Mouse (Mus musculus) gastrocnemius, postnatal 25 days (tissue): Measurements from ENCODE around the gene Eif2b3. TPM values are rescaled to one million over a fixed set of nuclear protein-coding genes. Genes with fewer than 3 reads are reported as not detected.
A peak's percentile ranks its signal among the peaks of the same experiment; 100 is the strongest.

Source experiments
- DNase-seq: peaks from one replicate; pipeline ENCODE4 v3.0.0; 2022
- total RNA-seq, 2 experiments: library from RNA; stranded (reverse); gene quantifications; 1 replicate in 1 of 2; 2 replicates in 1 of 2; pipeline ENCODE4 v1.2.3; 2021

The Eif2b3 gene
- total RNA-seq, 2 experiments from 2014 or later, result 17.6 to 18.4 TPM

DNA sequence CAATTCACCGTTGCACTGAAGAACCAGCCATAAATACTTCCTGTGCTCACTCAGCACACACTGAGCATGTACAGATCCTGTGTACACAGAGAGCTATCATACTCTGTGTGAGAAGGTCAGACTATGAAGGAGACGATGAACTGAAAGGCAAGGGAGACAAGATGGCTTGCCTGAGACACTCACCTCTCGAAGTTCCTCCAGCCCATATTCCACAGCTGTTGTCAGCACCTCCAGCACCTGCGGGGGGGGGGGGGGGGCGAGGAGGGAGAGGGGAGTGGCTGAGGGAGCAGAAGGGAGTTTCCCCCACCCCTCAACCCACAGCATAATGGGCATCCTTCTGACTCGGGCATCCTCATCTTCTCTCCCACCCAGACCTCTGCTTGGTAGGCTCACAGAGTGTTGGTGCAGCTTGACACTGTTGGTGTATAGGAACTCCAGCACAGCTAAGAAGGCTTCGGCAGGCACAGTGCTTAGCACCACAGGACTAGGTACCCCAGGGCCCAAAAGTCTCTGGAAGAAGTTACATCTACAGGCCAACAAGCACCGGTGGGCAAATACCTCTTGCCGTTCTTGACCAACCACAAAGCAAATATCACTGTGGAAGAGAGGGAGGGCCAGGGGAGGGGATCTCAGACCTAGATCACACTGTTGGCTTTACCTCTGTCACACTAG, 104.5 kb downstream of the Eif2b3 start:
- no peak for DNase-seq

DNA sequence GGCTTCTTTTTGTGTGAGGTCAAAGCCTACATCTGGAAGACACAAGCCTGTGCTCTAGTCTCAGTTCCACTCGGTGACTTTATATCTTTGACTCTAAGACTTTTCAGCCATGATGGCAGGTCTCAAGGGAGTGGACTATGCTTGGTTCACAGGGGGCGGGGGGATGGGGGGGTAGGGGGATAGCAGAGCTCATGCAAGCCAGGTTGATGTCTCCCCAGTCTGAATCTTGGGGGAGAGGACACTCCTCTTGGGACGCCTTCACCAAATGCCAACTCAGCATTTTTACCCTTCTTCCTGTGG, 105.0 kb downstream of the Eif2b3 start:
- no peak for DNase-seq

DNA sequence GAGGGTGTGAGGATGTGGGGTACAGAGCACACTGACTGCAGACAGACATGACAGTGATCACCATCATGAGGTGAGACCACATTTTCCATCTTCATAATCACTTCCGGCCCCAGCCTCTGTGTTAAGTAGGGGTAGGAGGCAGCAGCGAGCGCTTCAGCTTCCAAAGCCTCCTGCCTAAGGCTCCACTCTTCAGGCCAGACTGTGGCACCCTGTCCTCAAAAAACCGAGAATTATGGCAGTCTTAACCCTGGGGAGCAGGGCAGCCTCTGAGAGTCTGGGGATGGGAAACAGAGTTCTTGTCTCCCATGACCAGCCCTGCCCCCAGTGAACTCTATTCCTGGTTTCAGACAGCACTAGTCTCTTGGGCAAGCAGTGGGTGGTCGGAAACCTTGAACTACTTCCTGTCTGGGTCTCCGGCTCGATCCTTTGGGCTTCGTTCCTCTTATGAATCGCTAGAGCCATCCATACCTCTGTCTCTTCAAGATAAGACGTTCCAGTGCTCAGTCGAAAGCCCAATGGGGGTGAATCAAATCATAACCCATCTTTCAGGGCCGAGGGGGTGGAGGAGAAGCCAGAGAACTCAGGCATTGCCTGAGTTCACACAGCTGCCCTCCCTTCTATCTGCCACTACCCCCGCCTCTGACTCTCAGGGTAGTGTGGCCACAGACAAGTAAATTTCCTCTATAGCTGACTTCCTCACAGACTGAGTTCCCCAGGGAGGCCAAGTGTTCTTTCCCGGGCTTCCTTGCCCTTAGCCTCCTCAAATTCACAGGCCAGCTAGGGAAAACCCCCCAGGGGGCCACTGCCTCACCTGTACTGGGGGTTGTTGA, 105.5 kb downstream of the Eif2b3 start:
- peak; percentile 34 for DNase-seq

DNA sequence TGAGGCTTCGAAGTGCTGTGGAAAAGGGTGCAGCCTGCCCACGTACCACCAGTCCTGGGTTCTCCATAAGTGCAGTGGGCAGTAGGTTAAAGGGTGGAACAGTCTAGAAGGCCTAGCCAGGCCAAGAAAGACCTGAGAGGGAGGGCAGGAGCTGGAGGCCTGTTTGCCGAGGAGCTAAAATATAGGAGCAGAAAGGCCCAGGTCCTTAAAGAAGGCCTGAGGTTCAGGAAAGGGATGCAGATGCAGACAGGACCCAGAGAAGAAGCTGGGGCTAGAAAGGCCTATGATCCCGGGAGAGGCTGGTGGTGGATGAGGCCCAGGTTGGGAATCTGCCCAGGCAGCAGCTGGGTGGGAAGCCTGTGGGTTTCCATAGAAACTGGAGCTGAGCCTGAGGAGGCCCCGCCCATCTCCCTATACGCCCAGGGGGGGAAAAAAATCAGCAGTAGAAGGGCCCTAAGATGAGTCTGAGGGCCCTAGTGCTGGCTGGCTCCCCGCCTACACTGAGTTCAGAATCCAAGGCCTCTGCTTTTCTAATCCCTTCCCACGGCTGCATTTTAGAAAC, 106.2 kb downstream of the Eif2b3 start, which contains the start of gene Btbd19:
Gene Btbd19 (minus strand): TSS at position 378 of the 562 bp plus-strand sequence.
- DNase-seq, result peak; percentile 79

DNA sequence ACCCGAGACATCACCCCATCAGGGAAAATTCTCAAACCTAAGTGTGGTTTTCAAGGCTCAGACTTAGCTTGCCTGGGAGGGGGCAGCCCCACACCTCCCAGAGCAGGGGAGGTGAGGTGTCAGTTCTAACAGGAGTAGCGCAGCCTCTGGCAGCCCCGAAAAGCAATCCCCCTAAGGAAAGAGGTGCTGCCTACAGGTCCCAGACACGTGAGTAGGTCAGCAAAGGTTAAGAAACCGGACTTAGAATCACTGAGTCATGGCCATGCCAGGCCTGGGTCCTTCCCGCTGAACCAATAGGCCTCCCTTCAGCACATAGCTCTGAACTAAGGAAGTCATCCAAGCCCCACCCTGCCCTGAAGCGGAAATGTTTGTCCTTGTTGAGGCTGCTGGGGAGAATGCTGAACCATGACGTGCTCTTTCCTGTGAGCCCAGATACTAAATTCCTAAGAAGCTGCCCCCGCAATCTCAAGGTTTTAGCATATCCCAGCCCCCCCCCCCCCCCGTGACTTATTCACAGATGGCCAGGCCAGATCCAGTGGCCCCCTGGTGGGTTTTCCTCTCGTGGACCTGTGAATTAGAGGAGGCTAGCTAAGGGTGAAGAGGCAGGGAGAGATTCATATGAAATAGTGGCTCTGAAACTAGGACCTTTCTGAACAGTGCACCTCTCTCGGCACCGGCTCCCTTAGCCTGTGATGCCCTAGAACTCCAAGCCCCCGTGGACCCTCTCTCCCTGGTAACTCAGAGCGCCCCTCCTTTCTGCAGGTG, 106.9 kb downstream of the Eif2b3 start:
- peak; percentile 86 for DNase-seq

DNA sequence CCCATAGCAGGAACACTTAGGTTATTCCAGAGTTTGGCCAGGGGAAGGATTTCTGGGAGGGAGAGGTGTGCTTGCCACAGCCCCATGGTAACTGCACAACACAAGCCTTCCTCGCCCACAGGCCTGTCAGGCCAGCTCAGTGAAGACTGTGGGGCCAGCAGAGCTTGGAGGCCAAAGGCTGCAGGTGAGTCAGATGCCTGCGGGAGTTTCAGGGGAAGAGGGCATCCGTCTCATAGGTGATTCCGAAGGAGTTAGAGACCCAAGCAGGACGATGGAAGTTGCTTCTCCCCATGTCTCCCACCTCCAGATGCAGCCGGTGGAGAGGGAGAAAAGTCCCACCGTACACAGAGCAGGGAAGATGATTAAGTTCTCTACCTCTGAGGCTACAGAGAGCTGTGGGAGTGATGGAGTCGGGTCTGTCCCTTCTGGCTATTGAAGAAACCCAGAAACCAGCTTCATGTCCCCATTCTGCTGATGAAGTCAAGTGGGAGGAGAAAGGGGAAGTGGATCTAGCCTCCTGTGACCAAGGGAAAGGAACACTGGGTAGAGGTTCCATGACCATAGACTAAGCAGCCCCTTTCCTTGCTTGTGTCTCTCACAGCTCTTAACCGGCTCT, 107.6 kb downstream of the Eif2b3 start, which contains the start of gene Tctex1d4:
Gene Tctex1d4 (plus strand): TSS at position 120 of the 616 bp plus-strand sequence.
- no peak for DNase-seq

DNA sequence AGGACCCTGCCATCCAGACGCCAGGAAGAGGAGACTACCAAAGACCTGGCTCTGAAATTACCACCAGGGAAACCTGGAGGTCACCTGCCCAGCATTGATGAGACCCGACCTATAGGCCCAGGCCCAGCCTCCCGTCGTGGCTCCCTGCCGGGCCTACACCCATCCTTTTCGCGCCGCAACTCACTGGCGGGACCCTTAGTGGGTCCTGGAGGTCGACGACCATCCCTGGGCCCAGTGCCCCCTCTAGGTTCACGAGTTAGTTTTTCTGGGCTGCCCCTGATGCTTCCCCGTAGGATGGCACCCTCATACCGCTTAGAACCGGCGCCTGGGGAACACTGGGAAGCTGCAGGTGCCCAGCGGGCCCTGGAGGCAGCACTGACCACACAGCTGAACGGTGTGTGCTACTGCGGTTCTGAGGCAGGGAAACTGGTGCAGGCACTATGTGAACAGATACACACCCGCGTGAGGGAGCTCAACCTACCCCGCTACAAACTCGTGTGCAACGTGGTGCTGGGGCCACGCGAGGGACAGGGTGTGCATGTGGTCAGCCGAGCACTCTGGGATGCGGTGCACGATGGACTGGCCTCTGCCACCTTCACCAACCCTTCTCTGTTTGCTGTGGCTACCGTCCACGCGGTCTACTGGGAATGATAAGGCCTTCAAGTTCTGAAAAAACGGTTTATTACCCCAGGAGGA, 108.9 kb downstream of the Eif2b3 start:
- no peak for DNase-seq

DNA sequence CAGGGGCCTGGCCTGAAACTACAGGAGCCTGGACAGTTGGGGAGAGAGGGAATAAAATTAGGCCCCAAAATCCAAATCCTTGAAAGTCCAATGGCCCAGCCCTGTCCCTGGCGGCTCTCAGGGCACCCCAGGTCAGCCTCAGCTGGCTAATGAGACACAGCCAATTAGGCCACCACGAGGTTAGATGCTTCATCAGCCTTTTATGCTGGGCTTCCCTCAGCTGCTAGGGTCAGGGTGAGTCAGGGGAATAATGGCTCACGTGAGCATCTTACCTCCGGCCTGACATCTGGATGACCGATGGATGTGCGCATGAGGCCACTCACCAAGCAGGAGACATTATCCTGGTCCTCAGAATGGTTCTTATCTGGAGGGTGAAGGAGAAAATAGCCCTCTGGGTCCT, 111.6 kb downstream of the Eif2b3 start:
- no peak for DNase-seq

DNA sequence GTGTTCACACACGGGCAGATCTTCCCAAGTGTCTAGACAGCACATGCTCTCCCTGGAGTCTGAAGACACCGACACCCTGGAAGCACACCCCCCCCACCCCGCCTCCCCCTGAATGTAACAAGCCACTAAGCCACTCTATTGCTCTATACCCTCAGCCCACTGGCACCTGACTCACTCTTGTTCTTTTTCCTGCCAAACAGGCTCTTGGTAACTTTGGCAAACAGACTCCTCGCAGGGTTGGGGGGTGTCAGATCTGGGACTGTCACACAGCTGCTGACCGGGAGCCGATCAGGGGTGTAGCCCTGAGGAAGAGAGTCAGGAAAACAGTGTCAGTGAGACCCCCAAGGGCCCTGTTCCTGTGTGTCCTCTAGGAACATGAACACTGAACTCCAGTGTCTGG, 112.0 kb downstream of the Eif2b3 start:
- no peak for DNase-seq

DNA sequence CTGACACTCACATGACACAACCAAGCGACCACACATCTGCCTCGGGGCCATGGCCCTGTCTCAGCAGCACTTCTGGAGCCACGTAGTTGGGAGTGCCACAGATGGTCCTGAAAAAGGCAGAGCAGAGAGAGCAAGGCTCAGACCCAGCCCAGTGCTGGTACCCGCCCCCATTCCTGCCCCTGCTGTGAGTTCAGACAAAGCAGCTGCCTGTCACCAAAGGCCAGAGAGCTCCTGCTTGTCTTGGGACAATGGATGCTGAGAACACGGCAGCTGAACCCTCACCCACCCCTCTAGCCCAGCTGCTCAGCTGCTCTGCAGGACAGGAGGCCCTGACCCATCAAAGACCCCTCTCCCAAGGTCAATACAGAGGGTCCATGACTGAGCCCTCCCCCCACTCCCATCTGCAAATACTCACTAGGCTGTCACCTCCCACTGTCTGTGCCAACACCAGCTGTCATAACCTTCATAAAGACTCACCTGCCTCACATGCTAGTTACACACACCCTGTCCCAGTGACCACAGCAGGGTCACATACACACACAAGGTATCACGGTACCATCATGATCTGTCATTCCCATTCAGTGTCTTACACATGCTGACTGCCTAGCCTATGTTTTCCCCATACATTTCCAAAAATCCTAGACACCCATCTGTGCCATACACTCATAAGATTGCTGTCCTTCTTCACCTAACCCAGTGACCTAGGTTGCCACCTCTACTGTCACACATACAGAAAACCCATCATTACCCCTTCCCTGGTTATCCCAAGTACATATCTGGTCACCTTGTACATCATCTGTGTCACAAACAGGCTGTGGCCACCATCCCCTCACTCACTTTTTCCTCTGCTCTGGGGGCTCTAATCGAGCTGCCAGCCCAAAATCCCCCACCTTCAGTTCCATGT, 112.9 kb downstream of the Eif2b3 start:
- no peak for DNase-seq

DNA sequence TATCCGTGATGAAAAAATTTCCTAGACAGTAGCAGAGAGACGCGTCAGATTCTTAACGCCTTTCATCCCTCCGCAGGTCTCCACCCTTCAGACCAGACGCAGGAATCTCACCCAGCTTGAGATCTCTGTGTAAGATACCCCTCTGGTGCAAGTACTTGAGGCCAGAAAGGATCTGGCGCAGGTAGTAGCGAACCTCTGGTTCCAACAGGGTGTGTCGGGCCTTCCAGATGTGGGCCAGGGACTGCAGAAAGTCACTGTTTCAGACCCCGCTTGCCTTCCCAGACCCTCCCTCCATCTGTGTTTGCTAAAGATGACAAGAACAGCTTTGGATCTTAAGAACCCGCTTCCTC, 113.6 kb downstream of the Eif2b3 start:
- no peak for DNase-seq

DNA sequence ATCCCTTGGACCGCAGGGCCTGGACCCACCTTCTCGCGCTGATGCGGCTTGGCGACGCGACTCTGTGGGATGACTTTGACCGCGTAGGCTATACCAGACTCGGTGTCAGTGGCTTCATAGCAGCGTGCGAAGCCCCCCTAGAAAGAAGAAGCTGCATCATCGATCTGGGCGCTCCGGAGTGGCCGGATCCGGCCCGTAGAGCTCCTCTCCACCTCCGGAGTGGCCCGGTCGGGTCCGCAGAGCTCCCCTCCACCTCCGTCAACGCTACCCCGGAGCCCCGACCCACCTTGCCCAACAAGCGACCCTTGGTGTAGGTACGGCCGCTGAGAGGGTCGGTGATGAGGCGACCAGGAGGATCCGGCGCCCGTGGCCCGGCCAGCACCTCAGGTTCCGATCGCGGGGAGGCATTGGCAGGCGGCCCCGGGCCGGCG, 114.2 kb downstream of the Eif2b3 start:
- DNase-seq, result no peak

DNA sequence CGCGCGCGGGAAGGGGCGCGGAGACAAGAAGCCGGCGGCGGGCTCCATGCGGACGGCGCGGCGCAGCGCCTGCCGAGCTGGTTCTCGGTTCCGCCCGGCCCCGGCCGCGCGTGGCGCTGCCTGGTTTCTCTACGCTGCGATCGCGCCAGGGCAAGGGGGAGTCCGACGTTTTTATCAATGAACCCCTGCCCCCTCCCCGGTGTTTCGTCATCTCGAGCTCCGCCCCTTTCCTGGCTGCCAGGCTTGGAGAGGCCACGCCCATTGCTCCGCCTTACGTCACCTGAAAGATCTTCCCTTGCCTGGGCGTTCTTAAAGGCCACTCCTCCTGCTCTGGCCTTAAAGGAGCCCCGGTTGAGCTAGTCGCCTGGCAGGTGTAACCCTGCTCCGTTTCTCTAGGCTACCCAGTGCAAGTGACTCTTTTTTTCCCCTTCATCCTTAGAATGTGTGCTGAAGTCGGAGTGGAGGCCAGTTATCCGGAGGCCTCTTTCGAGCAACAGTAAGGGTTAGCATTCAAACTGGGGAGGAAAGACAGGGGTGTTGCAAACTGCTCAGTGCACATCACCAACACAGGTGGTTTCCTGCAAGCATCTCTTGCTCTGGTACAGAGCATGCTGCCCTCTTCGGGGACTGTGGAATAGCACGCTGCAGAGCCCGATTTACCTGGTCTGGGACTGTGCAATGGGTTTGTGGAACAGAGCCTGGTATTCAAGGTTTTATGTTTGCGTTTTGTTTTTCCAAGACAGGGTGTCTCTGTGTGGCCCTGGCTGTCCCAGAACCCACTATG, 114.8 kb downstream of the Eif2b3 start, which contains the start of gene Plk3:
Gene Plk3 (minus strand): TSS at position 147 of the 784 bp plus-strand sequence.
- peak; percentile 91 for DNase-seq

DNA sequence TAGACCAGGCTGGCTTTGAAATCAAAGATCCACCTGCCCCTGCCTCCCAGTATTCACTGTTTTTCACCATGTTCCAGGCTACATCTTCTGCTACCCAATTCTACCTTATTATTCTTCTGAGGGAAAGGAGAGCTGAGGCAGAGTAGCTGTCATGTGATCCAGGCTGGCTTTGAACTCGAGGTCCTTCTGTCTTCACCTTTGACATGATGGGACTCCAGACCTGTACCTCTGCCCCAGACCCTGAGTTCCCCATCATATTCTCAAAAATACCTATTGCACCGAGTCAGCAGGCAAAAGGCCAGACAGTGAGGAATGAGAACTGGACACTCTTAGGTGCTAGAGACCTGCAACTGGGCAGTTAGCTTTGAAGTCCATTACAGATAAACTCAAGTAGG, 115.4 kb downstream of the Eif2b3 start:
- DNase-seq, result no peak

DNA sequence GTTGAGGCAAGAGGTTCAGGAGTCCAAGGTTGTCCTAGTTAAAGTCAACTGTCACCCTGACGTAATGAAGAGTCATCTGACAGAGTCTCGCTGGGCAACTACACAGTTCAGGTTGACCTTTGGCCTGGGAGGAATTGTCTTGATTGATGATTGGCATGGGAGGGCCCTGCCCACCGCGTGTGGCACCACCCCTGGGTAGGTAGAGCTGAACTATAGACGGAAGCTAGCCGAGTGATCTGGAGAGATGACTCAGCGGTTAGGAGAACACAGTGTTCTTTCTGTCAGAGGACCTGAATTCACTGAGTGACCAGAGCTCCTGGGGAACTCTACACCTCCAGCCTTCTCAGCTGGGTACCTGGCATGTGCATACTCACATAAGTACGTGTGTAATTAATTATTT, 116.8 kb downstream of the Eif2b3 start:
- no peak for DNase-seq
